Mouse (Mus musculus) thymus, adult 2 months (tissue): ENCODE data around the gene Gm5148.

ENCODE experiments used
- CTCF ChIP-seq: fragments of 200-500 bp; IDR thresholded peaks from 2 replicates; pipeline ENCODE4 v1.5.1; 2012; ENCODE audit warnings: mild to moderate bottlenecking, control low read depth, low read length, moderate library complexity, borderline replicate concordance; ENCODE audit not compliant: control insufficient read depth, poor library complexity, insufficient read depth; ENCODE audit errors: extremely low read depth
- POLR2A ChIP-seq: fragments of 200-500 bp; IDR thresholded peaks from 2 replicates; pipeline ENCODE4 v1.6.1; 2012; ENCODE audit warnings: mild to moderate bottlenecking, low read length, control low read depth, moderate library complexity; ENCODE audit not compliant: control insufficient read depth, poor library complexity, insufficient read depth; ENCODE audit errors: extremely low read depth

- no peak for TF ChIP-seq CTCF
- TF ChIP-seq POLR2A, result no peak
These were observed 1.2 kb downstream of the Gm5148 start for GRCm38 (mm10) chr3:37723061-37723521.
